Mouse (Mus musculus) left cerebral cortex, postnatal 25 days (tissue): ENCODE measurements around the gene Adarb2. TPM values are rescaled to one million over a fixed set of nuclear protein-coding genes. Genes with fewer than 3 reads are reported as not detected.
"Not testable (repeated sequence)": the region's sequence is repeated elsewhere in the genome, so short reads cannot be mapped to it uniquely, and the experiment has no call there.

Experiments used
- DNase-seq, 2 experiments: peaks; one replicate each; pipeline ENCODE4 v3.0.0; 2022; ENCODE audit warnings: low spot score in 2 of 2, mixed read lengths in 1 of 2
- intact Hi-C: fragments of 180-260 bp; cut with DNase I; formaldehyde crosslinking; loops from one replicate; pipeline ENCODE4 v1.15.1; 2025
- total RNA-seq, 2 experiments: library from RNA; stranded (reverse); gene quantifications; 2 replicates each; pipeline ENCODE4 v1.2.3; 2021

The Adarb2 gene
- total RNA-seq, 2 experiments from 2014 or later = 25.5 to 29.1 TPM

DNA sequence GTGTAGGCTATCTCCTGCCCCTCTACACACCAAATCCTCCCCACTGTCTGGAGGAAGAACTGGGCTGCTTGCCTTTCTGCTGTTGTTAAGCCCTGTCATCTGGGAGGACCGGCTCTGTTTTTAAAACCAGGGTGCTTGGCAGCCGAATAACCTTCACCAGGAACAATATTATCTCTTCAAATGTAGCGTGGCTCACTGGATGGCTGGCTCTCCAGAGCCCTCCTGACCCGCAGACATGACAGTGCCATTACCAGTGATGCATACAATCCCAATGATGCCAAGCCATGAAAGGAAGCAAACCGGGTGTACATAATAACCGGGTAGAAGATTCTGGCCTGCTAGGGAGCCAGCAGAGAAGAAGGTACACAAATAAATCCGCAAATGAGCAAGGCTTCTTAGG lies 360.5 kb downstream of the Adarb2 start:
- DNase-seq = no peak
- intact Hi-C loops = no loop called here

DNA sequence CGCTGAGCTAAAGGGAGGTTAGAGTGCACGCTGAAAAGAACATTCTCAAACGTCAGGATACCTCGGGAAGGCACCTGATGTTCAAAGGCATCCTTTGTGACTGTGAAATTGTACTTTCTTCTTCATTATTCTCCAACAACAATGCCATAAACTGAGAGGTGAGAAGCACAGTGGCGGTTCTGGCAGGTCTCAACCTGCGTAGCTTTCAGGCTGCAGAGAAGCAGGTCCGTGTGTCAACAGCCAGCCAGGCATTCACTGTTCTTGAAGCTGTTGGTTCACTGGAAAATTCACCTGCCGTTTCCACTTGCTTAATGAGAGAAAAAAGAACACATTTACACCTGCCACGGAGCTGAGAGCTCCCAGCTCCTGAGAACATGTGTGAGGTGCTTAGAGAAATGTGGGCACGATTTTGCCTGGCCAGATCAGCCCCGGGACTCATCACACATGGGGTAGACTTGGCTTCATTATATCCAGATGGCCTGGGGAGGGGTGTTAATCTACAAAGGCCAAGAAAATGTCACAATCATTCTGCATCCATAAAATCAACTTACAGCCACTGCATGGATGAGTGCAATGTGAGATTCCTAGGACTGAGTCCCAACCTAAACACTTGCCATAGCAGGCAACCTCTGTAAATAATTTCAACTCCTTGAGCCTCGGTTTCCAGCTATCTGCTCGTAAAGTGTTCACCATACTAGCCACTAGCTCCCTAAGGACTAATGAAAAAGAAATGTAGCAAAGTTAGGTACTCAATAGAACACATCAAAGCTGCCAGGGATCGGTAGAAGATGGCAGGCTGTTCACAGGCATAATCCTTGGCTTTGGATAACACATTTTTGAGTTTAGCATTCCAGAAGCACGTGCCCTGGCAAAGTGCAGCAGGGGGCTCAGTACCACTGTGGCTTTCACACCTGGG lies 364.7 kb downstream of the Adarb2 start:
- DNase-seq = no peak
- intact Hi-C loops = no loop called here

DNA sequence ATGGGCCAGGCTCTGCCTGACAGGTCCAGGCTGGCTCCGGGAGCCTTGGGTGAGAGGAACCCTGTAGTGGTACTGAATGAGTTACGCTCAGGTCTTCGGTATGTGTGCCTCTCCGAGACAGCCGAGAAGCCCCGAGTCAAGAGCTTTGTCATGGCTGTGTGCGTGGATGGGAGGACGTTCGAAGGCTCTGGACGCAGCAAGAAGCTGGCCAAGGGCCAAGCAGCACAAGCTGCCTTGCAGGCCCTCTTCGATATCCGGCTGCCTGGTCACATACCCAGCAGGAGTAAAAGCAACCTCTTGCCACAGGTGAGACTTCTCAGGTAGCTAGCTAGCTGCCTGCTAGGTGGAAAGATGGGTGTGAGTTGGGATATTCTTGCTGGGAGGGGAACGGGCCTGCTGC lies 367.6 kb downstream of the Adarb2 start:
- intact Hi-C loops = no loop called here
- DNase-seq = no peak

DNA sequence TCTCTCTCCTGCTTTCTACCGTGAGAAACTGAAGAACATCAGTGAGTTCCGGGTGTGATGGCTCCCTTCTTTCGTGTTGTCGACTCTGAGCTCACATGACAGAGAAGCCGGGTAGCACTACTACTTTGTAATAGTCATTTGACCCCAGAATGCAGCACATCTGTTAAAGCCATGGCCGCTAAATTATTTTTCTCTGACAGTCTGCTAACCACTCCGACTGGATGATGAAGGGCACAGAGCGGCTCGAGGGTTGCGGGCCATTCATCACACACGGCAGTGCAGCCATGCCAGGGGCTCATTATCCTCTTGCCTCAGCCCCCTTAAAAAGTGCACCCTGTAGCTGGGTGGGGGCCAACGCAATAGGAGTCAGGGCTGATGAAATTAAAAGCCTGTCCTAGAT lies 371.2 kb downstream of the Adarb2 start:
- no peak for DNase-seq
- intact Hi-C loops = no loop called here

DNA sequence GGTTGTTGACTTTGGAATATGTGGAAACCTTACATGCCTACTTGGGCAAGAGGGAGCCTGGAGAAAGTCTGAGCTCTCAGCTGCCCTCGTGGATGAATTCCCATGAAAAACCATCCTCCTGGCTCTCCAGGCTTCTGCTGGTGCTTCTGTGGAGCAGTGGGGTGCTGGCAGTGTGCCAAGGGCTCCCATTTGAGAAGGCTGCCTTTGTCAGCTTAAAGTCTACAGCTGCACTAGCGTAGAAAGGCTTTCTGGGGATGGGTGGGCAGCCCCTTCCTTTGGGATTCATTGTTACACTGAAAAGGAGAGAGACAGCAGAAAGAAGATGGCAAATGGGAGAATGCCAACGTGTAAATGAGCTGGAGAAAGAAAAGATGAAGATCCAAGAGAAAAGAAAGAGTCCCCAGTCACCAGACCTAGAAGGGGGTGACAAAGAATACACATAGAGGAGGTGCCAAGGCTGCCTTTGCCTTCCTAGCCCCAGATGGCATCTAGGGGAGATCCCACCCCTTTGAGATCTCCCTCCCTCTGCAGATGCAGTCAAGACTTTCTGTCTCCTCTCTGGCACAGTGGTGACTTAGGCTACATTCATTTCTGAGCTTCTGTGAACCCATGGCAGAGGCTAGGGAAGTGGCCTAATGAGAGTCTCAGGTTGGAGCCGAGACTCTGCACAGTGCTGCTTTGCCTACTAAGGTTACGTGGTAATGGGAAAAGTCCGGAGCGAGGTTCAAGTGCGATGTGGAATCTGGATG lies 381.8 kb downstream of the Adarb2 start:
- DNase-seq = no peak
- intact Hi-C loops = no loop called here

DNA sequence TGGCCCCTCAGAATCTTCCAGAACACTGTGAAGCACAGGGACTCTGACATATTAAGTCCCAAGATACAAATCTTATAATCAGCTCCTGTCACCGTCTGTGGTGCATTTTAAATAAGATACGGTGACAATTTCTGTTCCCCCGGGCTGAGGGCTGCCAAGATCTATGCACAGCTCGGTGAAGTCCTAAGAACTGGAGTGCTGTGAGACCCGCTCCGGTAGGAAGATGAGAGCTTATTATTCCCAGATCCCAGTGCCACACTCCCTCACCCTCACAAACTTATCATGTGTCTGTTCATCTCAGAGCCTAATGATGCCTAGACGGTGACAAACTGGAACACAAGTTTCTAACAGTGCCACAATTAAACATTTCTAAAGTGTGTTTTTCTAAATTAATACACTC lies 384.8 kb downstream of the Adarb2 start:
- no peak for DNase-seq
- intact Hi-C loops = no loop called here

DNA sequence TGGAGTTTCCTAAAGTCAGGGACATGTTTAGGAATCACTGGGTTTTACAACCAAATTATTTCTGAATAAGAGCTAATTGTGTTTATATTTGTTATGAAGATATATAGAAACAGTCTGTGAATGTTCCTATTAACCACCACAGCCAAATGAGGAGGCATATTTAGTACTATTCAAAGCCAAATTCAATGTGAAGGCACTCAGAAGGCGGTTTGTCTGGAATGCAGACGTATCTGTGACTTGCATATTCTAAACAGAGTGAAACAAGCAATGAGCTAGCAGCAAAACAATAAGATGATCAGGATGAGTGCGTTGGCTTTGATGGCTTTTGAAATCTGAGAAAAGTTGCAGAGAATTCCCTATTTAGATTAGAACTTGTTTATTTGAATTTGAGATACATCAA lies 387.8 kb downstream of the Adarb2 start:
- intact Hi-C loops = no loop called here
- no peak for DNase-seq

DNA sequence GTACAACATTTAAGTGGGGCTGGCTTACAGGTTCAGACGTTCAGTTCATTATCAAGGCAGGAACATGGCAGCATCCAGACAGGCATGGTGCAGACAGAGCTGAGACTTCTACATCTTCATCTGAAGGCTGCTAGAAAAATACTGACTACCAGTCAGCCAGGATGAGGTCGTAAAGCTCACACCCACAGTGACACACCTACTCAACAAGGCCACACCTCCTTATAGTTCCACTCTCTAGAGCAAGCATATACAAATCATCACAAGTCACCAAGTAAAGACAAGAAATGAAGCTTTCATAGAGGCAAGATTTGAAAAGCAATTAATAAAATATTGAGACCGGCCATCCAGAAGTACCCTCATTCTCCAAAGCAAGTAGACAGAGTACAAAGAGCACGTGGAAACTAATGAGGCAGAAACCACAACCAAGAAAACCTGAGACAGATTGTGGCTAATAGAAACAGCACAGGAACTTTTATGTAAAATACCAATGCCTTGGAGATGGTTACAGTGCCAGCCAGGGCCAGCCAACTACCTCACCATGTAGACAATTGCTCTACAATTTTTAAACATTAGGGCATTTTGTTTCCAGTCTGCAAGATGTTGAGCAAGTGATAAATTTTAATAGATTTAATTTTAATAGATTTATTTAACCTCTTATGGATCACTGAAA lies 394.4 kb downstream of the Adarb2 start:
- intact Hi-C loops = no loop called here
- no peak for DNase-seq

DNA sequence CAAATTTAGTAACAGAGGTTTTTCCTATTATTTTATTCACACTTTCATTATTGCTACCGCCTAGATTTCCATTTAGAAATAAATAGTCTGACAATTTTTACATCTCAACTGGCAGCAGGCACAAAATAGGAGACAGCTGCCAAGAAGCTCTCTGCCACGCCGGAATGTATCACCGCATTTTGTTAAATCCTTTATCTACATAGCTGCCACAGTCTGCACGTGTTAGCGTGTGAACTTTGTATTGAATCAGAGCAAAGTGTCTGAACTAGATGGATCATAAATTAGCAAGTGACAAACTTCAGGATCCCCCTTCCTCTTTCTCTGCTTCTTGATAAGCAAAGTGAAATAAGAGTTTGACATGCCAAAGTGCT lies 395.0 kb downstream of the Adarb2 start:
- no peak for DNase-seq
- intact Hi-C loops = no loop called here

DNA sequence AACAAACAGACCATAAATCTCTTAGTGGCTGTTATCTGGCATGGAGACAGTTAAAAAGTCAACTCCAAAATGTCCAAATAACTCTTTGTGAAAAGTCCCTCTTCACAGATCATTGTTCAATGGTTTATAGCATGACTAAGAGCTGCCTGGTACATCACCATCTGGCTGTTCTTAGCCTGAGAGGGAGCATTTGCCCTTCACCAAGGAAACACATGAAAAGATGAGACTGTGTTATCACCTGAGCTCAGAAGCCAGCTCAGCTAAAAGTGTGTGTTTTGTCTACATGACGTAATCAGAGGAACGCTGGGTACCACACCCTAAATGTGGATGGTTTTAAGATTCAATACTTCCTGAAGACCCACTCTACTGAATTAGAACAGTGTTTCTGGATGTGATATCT lies 403.0 kb downstream of the Adarb2 start:
- intact Hi-C loops = no loop called here
- no peak for DNase-seq

DNA sequence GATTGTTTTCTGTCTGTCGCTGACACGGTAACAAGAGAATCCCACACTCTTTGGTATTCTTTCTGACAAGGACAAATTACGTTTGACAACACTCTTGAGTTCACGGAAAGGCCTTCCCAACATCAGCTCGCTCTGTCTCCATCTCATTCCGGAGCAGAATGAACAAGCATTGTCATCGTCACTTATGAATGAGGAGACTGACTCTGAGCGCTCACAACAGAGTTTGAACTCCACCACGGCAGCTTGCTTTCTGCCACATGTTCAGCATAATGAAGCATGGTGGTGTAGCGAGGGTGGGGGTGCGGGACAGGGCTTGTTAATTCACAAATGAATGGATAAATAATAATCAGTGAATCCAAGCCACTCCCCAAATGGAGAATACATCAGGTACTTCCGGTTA lies 405.4 kb downstream of the Adarb2 start:
- intact Hi-C loops = no loop called here
- no peak for DNase-seq

DNA sequence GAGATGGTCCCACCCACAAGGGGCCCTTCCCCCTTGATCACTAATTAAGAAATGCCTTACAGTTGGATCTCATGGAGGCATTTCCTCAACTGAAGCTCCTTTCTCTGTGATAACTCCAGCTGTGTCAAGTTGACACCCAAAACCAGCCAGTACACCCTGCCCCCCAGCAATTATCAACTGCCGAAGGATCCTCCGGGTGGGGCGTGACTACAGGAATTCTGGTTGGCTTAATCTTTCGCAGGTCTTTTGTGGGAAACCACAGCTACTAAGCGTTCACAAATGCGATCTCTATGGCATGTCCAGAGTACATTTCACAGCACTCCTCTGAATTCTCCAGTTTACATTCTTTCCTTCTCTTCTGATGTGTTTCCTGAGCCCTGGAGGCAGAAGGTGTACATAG lies 406.3 kb downstream of the Adarb2 start:
- DNase-seq, intact Hi-C loops: not testable (repeated sequence)

DNA sequence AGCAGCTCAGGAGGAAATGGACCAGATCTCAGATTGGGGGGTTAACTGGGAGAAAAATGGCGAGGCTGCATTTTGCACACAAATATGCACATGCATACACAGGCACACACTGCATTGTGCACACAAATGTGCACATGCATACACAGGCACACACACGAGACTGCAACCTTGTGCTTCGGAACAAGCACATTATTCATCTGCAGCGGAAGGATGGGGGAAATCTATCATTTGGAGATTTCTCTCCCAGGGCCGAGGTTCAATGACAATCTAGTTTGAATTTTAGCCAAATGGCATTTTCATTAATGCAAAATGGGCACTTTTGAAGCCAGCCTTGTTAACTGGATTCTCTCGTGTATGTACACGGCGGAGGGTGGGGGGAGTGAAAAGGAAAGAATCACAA lies 408.3 kb downstream of the Adarb2 start:
- intact Hi-C loops = no loop called here
- DNase-seq = no peak

DNA sequence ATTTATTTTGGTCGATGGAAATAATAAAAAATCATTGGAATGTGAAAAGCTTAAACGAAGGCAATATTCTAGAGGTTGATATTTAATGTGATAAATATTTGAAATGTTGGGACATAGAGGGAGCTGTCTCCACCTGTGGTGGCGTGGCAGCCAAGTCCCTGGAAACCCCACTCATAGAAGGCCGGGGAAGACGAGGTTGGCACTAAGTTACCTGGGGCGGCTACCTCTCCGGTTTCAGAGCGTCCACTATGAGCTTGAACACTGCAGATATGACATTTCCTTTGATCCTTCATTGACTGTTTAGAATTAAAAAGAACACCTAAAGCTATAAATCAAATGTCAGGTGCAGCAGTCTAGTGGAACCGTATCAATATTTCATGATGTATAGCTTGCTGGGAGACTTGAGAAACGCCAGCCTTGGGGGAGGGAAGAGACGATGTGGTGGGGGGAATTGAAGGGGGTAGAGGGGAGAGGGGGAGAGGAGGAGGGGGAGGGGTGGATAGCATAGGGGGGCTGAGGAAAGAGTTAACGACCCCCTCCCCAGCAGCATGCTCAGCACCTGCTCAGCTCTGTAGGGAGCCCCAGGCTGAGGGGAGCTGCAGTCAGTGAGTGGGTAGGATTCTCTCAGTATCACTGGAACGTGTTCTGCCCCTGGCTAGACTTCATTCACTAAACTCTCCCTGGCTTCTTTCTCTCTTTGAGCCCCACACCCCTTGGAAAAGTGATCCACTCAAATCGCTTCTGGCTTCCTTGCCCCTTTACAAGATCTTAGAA lies 410.1 kb downstream of the Adarb2 start:
- no peak for DNase-seq
- intact Hi-C loops = no loop called here

DNA sequence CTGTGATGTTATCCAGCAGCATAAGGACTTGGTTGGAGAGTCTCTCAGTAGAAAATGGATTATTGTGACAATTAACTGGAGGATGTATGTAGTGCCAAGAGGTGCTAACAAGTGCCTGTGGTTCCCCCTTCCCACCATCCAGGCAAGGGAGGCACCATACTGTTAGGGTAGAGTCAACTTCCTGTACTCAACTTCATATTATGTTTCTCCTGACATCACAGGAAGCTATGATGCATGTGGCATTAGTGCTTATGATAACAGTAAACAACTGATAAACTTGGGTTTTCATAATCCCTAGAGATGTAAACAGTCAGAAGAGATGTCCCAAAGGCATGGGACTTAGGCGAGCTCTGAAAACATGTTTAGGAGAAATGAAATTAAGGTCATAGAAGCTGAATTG lies 414.0 kb downstream of the Adarb2 start:
- intact Hi-C loops = no loop called here
- no peak for DNase-seq

DNA sequence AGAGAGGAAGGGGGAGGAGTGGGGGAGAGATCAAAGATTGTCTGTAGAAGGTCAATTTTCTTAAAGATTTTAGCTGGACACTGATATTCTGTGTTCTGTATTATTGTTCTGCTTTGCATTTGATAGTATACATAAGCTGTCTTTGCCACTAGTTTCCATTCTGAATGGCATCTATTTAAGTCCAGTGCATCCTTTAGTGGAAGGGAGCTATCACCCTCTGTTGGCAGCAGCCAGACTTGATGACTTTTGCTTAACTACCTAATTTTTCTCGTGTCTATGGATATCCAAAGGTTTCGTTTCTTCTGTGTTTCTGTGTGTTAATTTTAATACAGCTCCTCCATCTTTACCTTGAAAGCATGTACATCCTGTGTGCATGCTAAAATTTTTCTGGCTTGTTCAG lies 419.6 kb downstream of the Adarb2 start:
- intact Hi-C loops = no loop called here
- DNase-seq = no peak

DNA sequence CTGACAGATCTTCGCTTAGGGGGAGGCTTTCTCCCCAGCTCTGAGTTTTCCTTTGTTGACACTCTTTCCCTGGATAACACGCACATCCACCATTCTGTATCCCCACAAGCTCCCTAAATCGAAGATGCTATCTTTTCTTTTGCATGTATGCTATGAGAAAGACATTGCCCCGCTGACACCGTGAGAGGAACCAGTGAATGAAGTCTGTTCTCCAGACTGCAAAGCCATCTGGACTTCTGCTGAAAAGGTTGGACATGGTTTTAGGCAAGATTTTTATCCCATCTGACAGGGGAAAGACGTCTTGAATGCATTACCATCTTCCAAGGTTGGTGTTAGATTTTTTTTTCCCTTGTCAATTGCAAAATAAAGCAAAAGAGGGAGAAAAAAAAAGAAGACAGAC lies 426.9 kb downstream of the Adarb2 start:
- intact Hi-C loops = no loop called here
- DNase-seq = no peak

DNA sequence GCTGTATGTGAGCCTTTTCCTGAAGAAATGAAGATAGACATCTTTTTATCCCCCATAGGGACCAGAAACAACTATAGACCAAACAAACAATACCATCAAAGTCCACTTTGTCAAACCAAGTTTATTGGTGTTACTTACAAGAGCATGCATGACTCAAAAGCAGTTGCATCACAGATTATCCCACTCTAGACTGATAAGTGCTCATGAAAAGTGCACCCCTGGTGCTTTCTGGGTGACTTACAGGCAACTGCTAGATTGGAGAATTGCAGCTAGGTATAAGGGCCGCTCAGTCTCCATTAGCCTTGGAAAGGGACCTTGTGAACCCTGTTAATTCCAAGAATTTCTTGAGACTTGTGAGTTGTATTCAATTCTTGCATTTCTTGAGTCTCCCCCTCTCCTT lies 429.0 kb downstream of the Adarb2 start:
- intact Hi-C loops = no loop called here
- no peak for DNase-seq

DNA sequence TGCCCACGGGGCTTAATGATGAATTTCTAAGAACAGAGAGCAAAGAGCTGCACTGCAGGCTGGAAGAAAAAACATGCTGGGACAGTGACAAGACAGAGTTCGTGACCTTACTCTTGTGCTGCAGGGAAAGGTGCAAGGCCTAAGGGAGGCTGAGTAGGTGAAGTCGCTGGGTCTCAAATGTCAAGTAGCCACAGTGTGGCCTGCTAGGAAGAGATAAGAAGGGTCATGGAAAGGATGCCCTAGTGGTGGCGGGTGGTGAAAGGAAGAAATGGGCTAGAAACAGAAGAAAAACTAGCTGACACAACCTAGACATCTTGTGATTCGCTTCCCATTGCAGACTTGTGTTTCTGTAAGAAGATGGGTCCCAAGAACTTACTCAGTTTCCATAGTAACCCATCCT lies 429.4 kb downstream of the Adarb2 start:
- intact Hi-C loops = no loop called here
- DNase-seq = no peak
